Mouse (Mus musculus) c-Kit-positive CD71-positive TER-119-negative erythroid progenitor cells, embryonic 14.5 days (primary cell): ENCODE data around the gene Creb3l4.

Experiments
- DNase-seq: peaks from one replicate; pipeline ENCODE4 v3.0.0-alpha.2; 2013; ENCODE audit warnings: low read depth

Gene Creb3l4

GRCm38 (mm10) chr3:90190859-90191510 lies 52.3 kb downstream of the Creb3l4 start:
- DNase-seq, result no peak
